Mouse (Mus musculus) hindbrain, postnatal 0 days (tissue): ENCODE data around the gene Fam227b. TPM values are rescaled to one million over a fixed set of nuclear protein-coding genes. Genes with fewer than 3 reads are reported as not detected.

ENCODE experiments used
- ATAC-seq: fragments of 200-750 bp; cut with Nextera tagmentation; 2 replicates; pipeline ENCODE4 v1.8.0; 2017; ENCODE audit warnings: mild to moderate bottlenecking, moderate TSS enrichment, moderate library complexity
- DNase-seq: peaks from one replicate; pipeline ENCODE4 v3.0.0-alpha.2; 2015; ENCODE audit warnings: low spot score
- H3K27ac ChIP-seq: fragments of 300-500 bp; sonication (generic); 2 replicates; pipeline ENCODE4 v1.5.1; 2014; ENCODE audit warnings: mild to moderate bottlenecking
- H3K27me3 ChIP-seq: fragments of 300-500 bp; sonication (generic); 2 replicates; pipeline ENCODE4 v1.6.1; 2014; ENCODE audit warnings: low read length, mixed read lengths; ENCODE audit not compliant: insufficient read depth
- H3K36me3 ChIP-seq: fragments of 300-500 bp; sonication (generic); 2 replicates; pipeline ENCODE4 v1.6.1; 2014; ENCODE audit warnings: low read length, mixed read lengths; ENCODE audit not compliant: insufficient read depth
- H3K4me1 ChIP-seq: fragments of 300-500 bp; sonication (generic); 2 replicates; pipeline ENCODE4 v1.6.1; 2014; ENCODE audit warnings: antibody characterized with exemption, low read length, mixed read lengths; ENCODE audit not compliant: insufficient read depth
- H3K4me2 ChIP-seq: fragments of 300-500 bp; sonication (generic); 2 replicates; pipeline ENCODE4 v1.6.1; 2014; ENCODE audit warnings: low read depth, mild to moderate bottlenecking, low read length, moderate library complexity, mixed read lengths
- H3K4me3 ChIP-seq: fragments of 300-500 bp; sonication (generic); 2 replicates; pipeline ENCODE4 v1.5.1; 2014; ENCODE audit warnings: low read length
- H3K9ac ChIP-seq: fragments of 300-500 bp; sonication (generic); replicated peaks from 2 replicates; pipeline ENCODE4 v1.6.1; 2014; ENCODE audit warnings: mild to moderate bottlenecking, low read length, moderate library complexity, mixed read lengths
- H3K9me3 ChIP-seq: fragments of 300-500 bp; sonication (generic); 2 replicates; pipeline ENCODE4 v1.6.1; 2016; ENCODE audit warnings: low read length, mixed read lengths
- CTCF ChIP-seq: IDR thresholded peaks from 2 replicates; pipeline ENCODE4 v1.5.1; 2016; ENCODE audit warnings: antibody characterized with exemption, control low read depth, low read depth
- WGBS: fragments of 180-500 bp; shearing (Covaris S2); extraction: QIAGEN DNeasy Blood & Tissue Kit; methylation state at CpG from one replicate; pipeline ENCODE4 v1.1.7; 2014; 5-methylcytosine and 5-hydroxymethylcytosine counted together
- polyA plus RNA-seq: library from polyadenylated mRNA; unstranded; fragments of >200 nt; fragmentation: Nextera tagmentation; extraction: Ambion mirVana; gene quantifications from 2 replicates; pipeline ENCODE4 v1.2.1, GENCODE M21; 2015
- total RNA-seq: library from RNA; depleted of rRNA; stranded (reverse); fragments of >200 nt; gene quantifications from 2 replicates; pipeline ENCODE4 v1.2.3, GENCODE M21; 2014

Fam227b gene
- total and polyA plus RNA-seq, 2 experiments from 2014 or later = 0.16 to 0.20 TPM

DNA sequence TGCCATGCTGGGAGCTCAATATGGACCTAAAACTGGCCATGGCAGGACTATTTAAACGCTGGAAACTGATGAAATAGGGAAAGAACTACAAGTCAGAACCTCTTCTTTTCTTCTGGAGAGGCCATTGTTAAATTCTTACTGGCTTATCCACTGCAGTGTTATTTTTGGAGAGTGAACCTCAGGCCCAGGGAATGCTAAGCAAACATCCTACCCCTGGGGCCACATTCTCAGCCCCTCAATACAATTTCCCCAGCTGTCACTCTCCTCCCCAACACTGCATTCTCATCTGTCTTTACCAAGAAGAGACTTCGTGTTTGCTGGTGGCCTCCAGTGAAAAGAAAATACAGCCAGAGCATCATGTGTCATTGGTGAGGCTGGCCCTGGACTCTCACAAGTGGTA lies 87.0 kb downstream of the Fam227b start:
- TF ChIP-seq CTCF = no peak
- Histone ChIP-seq H3K4me2 (no peak overlapping the region), H3K9me3 (no peaks in the 10 kb centered on the region), H3K36me3 (no peaks in the 10 kb centered on the region), H3K4me1 (no peaks in the 10 kb centered on the region), H3K9ac (no peak overlapping the region), H3K27ac (no peak overlapping the region), H3K4me3 (no peak overlapping the region), H3K27me3 (no peaks in the 10 kb centered on the region)
- ATAC-seq = no peak
- no peak for DNase-seq
- WGBS = 49% methylated on average over 2 of the region's 2 CpGs

DNA sequence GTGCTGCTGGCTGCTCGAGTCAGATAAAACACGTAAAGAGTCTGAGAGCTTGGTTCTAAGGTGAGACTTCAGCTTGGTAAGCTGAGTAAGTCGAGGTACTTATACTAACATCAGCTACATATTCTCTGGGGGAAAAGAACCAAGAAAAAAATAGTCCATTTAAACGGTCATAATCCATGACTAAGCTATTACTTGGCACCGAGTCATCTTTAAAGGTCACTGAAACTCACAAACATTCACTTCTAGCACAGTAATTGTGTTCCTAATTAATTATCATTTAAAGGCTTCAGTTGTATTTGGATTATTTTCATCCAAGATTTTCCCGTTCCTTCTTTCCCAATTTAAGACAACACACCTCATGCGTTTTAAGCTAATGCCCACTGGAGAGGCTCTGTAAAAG lies 88.9 kb downstream of the Fam227b start:
- WGBS = 81% methylated on average over 7 of the region's 7 CpGs
- ATAC-seq = no peak

DNA sequence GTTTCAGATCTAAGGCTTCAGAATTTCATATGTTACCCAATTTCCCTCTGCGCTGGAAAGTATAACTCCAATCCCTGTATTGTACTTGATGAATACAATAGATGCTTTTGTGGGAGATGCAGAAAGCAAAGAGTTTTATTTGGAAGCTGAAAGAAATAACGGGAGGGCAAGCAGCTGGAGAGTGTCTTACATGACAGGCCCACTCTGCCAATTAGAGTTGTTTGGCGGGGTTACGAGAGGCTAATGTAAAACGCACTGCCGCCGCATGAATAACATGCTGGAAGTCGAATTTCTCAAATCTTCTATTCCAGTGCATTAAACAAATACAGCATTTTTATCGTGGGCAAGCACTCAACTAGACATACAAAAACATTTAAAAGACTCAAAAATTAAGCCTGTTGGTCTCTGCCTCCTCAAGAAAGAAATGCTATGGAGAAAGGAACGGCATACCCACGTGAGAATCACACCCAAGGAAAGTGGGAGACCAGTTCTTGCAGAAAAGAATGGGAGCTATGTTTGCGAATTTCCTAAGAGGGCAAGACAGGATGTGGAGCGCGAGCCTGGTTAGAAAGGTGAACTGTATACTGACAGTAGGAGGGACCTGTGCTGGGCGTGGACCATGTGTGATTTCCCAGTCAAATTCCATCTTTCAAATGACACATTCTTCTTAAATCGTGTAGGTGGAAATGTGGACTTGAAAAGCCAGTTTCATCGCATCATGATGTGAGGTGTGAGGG lies 90.6 kb downstream of the Fam227b start:
- H3K9me3 ChIP-seq = no peaks in the 10 kb centered on the region
- H3K36me3 ChIP-seq = no peaks in the 10 kb centered on the region
- peak; percentile 4 for DNase-seq
- H3K9ac ChIP-seq = no peak overlapping the region
- no peaks in the 10 kb centered on the region for H3K4me1 ChIP-seq
- no peak overlapping the region for H3K4me3 ChIP-seq
- ATAC-seq = no peak
- 68% methylated on average over 17 of the region's 17 CpGs for WGBS
- H3K27me3 ChIP-seq = no peaks in the 10 kb centered on the region
- no peak overlapping the region for H3K27ac ChIP-seq
- H3K4me2 ChIP-seq = no peak overlapping the region
- TF ChIP-seq CTCF = no peak

More for the DNA sequence above, 88.9 kb downstream of the Fam227b start:
- TF ChIP-seq CTCF = no peak
- Histone ChIP-seq H3K4me3 (no peak overlapping the region), H3K4me2 (no peak overlapping the region), H3K4me1 (no peaks in the 10 kb centered on the region), H3K36me3 (no peaks in the 10 kb centered on the region), H3K27me3 (no peaks in the 10 kb centered on the region), H3K27ac (no peak overlapping the region), H3K9ac (no peak overlapping the region), H3K9me3 (no peaks in the 10 kb centered on the region)
- DNase-seq = no peak

DNA sequence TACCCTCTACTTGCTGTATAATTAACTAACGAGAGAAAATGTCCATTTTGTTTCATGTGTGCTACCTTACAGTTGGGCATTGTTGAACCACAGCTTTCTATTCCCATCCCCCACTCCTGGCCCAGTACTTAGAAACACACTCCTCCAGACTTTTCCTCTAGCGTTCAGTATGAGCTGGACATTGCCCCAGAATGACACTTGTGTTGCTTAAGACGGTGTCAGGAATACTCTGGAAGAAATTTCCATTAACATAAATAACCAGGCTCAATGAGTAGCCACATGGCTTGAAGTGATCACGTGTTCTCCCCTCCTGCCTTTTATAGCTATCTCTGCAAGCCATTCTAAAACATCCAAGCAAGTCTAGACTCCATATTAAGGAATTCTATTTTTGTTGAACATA lies 91.2 kb downstream of the Fam227b start:
- no peak overlapping the region for H3K27ac ChIP-seq
- no peak for TF ChIP-seq CTCF
- ATAC-seq (no peak), DNase-seq (no peak)
- H3K36me3 ChIP-seq = no peaks in the 10 kb centered on the region
- no peaks in the 10 kb centered on the region for H3K27me3 ChIP-seq
- WGBS = 65% methylated on average over 4 of the region's 4 CpGs
- no peak overlapping the region for H3K4me2 ChIP-seq
- no peaks in the 10 kb centered on the region for H3K4me1 ChIP-seq
- no peaks in the 10 kb centered on the region for H3K9me3 ChIP-seq
- H3K9ac ChIP-seq = no peak overlapping the region
- H3K4me3 ChIP-seq = no peak overlapping the region

DNA sequence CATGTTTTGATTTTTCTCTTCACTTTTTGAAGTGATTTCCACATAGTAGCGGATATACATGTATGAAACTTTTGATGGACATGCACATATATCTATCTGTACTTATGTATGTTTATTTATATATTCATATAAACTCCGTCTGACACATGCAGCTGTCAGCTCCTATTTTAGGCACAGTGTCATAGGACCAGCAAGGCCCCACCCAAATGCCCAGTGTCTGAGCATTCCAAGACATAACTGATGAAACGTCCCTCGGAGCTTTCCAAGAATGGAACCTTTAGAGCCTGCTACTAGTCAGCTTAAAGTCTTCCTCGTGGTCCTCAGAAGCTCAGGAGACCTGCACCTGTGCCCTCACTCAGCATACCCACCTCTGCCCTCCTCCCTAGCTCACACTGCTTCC lies 98.1 kb downstream of the Fam227b start:
- Histone ChIP-seq H3K36me3 (no peaks in the 10 kb centered on the region), H3K4me3 (no peak overlapping the region), H3K4me1 (no peaks in the 10 kb centered on the region), H3K9me3 (no peaks in the 10 kb centered on the region), H3K9ac (no peak overlapping the region), H3K27me3 (no peaks in the 10 kb centered on the region), H3K4me2 (no peak overlapping the region), H3K27ac (no peak overlapping the region)
- ATAC-seq = no peak
- 67% methylated on average over 5 of the region's 5 CpGs for WGBS
- no peak for TF ChIP-seq CTCF
- DNase-seq = no peak

DNA sequence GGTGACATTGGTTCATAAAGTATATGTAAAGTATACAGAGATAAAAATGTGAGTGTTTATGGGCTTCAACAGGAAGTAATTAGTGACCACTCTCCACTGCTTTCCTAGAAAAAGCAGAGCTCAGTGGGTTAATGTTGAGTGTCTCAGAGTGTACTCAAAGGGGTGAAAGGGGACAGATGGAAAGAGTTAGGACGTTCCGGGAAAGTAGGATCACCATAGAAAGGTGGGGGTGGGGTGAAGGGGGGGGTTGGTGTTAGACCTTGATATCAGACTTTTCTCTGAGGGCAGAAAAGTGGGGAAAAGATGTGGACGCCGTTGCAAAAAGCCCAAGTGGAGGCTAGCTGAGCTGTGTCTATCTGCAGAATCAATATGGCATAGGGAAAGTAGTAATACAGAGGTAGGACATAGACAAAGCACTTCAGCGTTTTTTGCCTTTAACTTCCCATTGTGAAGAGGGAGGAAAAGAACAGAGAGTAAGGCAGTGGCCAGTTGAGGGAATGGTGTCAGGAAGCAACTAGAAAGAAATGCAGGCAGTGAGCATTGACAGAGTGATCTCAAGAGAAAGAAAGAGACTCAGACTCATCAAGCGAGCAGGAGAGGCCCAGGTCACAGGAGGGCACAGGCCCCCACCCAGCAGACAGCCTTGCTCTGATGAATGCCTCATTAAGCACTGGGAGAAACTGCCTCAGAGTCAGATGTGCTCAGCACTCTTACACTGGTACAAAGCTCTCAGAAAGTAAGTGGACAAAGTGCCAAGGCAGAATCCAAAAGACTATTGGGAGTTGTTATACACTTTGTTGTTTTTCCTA lies 98.9 kb downstream of the Fam227b start:
- 33% methylated on average over 6 of the region's 6 CpGs for WGBS
- no peaks in the 10 kb centered on the region for H3K36me3 ChIP-seq
- ATAC-seq (no peak), DNase-seq (no peak)
- H3K9ac ChIP-seq = no peak overlapping the region
- no peak overlapping the region for H3K27ac ChIP-seq
- H3K4me3 ChIP-seq = no peak overlapping the region
- H3K27me3 ChIP-seq = no peaks in the 10 kb centered on the region
- TF ChIP-seq CTCF = no peak
- no peaks in the 10 kb centered on the region for H3K9me3 ChIP-seq
- no peak overlapping the region for H3K4me2 ChIP-seq
- H3K4me1 ChIP-seq = no peaks in the 10 kb centered on the region

DNA sequence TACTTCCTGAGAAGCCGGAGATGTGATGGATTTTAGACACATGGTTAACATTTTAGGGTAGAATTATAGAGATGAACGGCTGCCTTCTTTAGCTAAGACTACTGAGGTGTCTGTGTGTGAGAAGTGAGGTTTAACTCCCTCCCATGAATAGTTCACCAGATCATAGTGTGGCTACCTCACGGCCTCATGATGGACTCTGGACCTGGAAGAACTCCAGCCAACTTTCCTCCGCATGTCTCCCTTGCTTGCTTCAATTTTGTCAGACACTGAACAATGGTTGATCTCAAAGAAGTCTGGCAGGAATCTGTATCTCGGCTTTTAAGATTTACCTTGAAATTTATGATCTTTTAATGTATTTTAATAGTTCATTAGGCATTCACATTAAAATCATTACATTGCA lies 106.2 kb downstream of the Fam227b start:
- Histone ChIP-seq H3K9ac (no peak overlapping the region), H3K27ac (no peak overlapping the region), H3K4me2 (no peak overlapping the region), H3K9me3 (no peaks in the 10 kb centered on the region), H3K4me3 (no peak overlapping the region), H3K27me3 (no peaks in the 10 kb centered on the region), H3K4me1 (no peaks in the 10 kb centered on the region), H3K36me3 (no peaks in the 10 kb centered on the region)
- ATAC-seq = no peak
- 95% methylated on average over 5 of the region's 5 CpGs for WGBS
- TF ChIP-seq CTCF = no peak
- DNase-seq = no peak
